Mouse (Mus musculus) heart, embryonic 15.5 days (tissue): ENCODE results near the gene Myh11. TPM values are rescaled to one million over a fixed set of nuclear protein-coding genes. Genes with fewer than 3 reads are reported as not detected.

Experiments
- ATAC-seq: fragments of 200-750 bp; cut with Nextera tagmentation; replicated peaks from 2 replicates; pipeline ENCODE4 v1.8.0; 2017; ENCODE audit warnings: low read depth, moderate TSS enrichment; ENCODE audit not compliant: insufficient number of reproducible peaks, insufficient read depth, low FRiP score
- H3K27ac ChIP-seq: fragments of 300-500 bp; sonication (generic); 2 replicates; pipeline ENCODE4 v1.5.1; 2015; ENCODE audit warnings: mild to moderate bottlenecking, inconsistent platforms
- H3K27me3 ChIP-seq: fragments of 300-500 bp; sonication (generic); 2 replicates; pipeline ENCODE4 v1.6.1; 2015; ENCODE audit warnings: inconsistent platforms
- H3K36me3 ChIP-seq: fragments of 300-500 bp; sonication (generic); 2 replicates; pipeline ENCODE4 v1.6.1; 2015; ENCODE audit warnings: mild to moderate bottlenecking, inconsistent platforms
- H3K4me1 ChIP-seq: fragments of 300-500 bp; sonication (generic); replicated peaks from 2 replicates; pipeline ENCODE4 v1.6.1; 2015; ENCODE audit warnings: inconsistent platforms
- H3K4me2 ChIP-seq: fragments of 300-500 bp; sonication (generic); 2 replicates; pipeline ENCODE4 v1.6.1; 2015; ENCODE audit warnings: inconsistent platforms, mild to moderate bottlenecking, moderate library complexity
- H3K4me3 ChIP-seq: fragments of 300-500 bp; sonication (generic); 2 replicates; pipeline ENCODE4 v1.5.1; 2015; ENCODE audit warnings: mild to moderate bottlenecking, inconsistent platforms
- H3K9ac ChIP-seq: fragments of 300-500 bp; sonication (generic); 2 replicates; pipeline ENCODE4 v1.6.1; 2015; ENCODE audit warnings: mild to moderate bottlenecking, inconsistent platforms
- H3K9me3 ChIP-seq: fragments of 300-500 bp; sonication (generic); replicated peaks from 2 replicates; pipeline ENCODE4 v1.6.1; 2016; ENCODE audit warnings: inconsistent platforms
- WGBS: fragments of 180-500 bp; shearing (Covaris S2); methylation state at CpG from one replicate; pipeline ENCODE4 v1.1.7; 2015; ENCODE audit warnings: mixed read lengths; 5-methylcytosine and 5-hydroxymethylcytosine counted together
- polyA plus RNA-seq: library from polyadenylated mRNA; unstranded; fragments of >200 nt; fragmentation: Nextera tagmentation; extraction: Ambion mirVana; gene quantifications from 2 replicates; pipeline ENCODE4 v1.2.1, GENCODE M21; 2015

The Myh11 gene
- polyA plus RNA-seq, 1 experiment from 2014 or later, result 4.8 TPM

DNA sequence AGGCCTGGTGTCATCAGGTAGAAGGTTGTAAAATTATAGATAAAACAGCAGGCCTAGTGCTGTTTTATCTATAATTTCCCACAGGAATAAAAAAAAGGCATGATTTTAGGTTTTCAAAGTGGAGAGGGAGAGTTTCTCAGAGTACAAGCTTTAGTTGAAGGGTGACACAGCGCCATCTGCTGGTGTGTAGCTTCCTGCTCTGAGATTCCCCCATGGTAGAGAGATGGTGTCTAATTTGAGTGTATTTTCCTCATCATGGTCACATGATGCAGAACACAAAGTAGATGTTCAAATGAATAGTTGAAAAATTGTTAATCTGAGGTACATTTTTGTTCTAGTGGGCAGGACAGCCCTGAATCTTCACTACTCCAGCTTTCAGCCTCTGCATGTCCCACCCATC is 95.7 kb downstream of the Myh11 start:
- ATAC-seq, result no peak
- peaks cover 28% of the 10 kb centered on the region for H3K36me3 ChIP-seq
- WGBS, result 24% methylated on average over 1 of the region's 1 CpGs
- no peak overlapping the region for H3K4me3 ChIP-seq
- H3K4me1 ChIP-seq, result no peaks in the 10 kb centered on the region
- H3K27ac ChIP-seq, result no peak overlapping the region
- H3K4me2 ChIP-seq, result no peak overlapping the region
- no peaks in the 10 kb centered on the region for H3K27me3 ChIP-seq
- H3K9ac ChIP-seq, result no peak overlapping the region
- no peaks in the 10 kb centered on the region for H3K9me3 ChIP-seq

DNA sequence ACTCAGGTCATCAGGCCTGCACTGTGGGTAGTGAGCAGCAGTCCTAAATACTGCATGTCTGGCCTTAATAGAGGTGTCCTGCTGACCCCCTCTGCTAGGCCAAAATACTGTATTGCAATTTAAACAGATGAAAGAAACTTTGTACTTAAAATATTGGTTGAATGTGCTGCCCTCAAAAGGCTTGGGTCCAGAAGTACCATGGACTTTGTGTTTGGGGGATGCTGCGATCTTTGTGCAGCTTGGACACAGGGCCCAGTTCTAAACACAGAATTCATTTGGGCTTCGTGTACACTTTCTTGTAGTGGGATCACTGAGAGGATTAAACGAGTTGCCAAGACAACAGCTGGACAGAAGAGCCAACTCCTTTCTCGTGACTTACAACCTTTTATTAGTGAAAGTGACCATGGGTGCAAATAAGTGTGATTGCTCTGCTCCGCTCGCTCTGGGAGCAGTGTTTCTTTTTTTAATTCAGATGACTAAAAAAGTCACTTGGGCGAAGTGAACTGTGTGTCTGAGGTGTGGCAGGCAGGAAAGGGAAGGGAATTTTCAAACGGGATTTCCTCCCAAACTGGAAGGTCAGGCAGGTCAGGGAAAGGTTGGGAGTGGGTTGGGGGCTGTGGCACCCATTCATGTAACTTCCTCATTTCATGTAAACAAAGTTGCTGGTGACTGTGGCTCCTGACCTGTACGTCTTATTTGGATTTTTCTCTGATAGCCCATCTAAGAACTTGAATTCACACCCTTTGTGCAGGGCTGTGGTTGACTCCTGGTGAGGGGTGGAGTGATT is 96.8 kb downstream of the Myh11 start:
- Histone ChIP-seq H3K9me3 (no peaks in the 10 kb centered on the region), H3K36me3 (peaks cover 39% of the 10 kb centered on the region), H3K4me1 (no peaks in the 10 kb centered on the region), H3K4me2 (no peak overlapping the region), H3K4me3 (no peak overlapping the region), H3K9ac (no peak overlapping the region), H3K27me3 (no peaks in the 10 kb centered on the region), H3K27ac (no peak overlapping the region)
- no peak for ATAC-seq
- 72% methylated on average over 9 of the region's 9 CpGs for whole genome bisulfite sequencing

DNA sequence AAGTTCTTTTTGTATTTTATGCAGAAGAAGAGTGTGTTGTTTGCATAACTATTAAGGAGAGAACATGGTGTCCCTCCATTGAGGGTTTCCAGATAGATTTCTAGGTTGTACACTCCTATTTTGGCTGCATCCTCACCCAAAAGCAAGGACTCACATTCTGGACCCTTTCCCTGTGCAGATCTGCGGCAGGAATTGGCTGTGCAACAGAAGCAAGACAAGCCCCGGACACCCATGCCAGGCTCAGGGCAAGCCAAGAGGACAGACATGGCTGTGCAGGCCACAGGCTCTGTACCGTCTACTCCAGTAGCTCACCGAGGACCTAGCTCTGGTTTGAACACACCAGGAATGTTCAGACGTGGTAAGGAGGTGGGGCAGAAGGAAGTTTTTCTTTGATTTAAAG is 105.7 kb downstream of the Myh11 start:
- Histone ChIP-seq H3K4me1 (no peaks in the 10 kb centered on the region), H3K27ac (no peak overlapping the region), H3K4me2 (no peak overlapping the region), H3K4me3 (no peak overlapping the region), H3K27me3 (no peaks in the 10 kb centered on the region), H3K36me3 (peaks cover 91% of the 10 kb centered on the region), H3K9ac (no peak overlapping the region), H3K9me3 (no peaks in the 10 kb centered on the region)
- WGBS, result 94% methylated on average over 5 of the region's 5 CpGs
- ATAC-seq, result no peak

DNA sequence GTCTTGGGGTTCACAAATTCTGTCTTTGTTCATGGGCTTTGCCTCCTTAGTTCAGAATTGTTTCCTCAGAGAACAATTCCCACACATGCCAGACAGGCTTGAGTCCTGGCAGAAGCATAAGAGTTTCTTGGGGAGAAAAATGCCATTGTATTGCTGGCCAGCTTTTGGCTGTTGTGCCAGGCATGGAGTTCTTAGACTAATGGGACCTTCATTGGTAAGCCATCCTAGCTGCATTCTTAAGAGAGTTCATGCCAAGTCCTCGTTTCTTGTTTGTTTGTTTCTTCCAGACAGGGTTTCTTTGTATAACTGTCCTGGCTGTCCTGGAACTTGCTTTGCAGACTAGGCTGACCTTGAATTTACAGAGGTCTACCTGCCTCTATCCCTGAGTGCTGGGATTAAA is 107.3 kb downstream of the Myh11 start:
- Histone ChIP-seq H3K4me3 (no peak overlapping the region), H3K36me3 (peaks cover 84% of the 10 kb centered on the region), H3K4me2 (no peak overlapping the region), H3K4me1 (no peaks in the 10 kb centered on the region), H3K9me3 (no peaks in the 10 kb centered on the region), H3K27ac (no peak overlapping the region), H3K9ac (no peak overlapping the region), H3K27me3 (no peaks in the 10 kb centered on the region)
- ATAC-seq, result no peak
- WGBS, result 86% methylated on average over 1 of the region's 1 CpGs

DNA sequence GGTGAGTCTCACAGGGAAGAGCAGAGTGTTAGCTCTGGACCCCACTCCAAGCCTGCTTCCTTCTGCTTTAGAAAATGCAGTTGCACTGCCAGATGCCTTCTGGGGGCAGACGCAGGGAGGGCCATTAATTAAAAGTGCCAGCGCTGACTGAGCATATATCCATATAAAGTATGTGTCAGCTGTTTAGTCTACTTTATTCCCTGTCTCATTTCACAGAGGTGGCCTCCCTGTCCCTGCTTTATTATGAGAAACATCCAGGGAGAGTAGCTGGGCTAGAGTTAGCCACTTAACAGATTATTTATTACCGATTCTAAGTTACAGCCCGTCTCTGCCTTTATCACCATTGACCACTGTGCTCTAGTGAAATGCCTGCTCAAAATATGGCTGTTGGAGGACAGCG is 108.8 kb downstream of the Myh11 start:
- Histone ChIP-seq H3K27me3 (no peaks in the 10 kb centered on the region), H3K4me2 (no peak overlapping the region), H3K4me3 (no peak overlapping the region), H3K9me3 (no peaks in the 10 kb centered on the region), H3K36me3 (peaks cover 84% of the 10 kb centered on the region), H3K4me1 (no peaks in the 10 kb centered on the region), H3K27ac (no peak overlapping the region), H3K9ac (no peak overlapping the region)
- WGBS, result 88% methylated on average over 5 of the region's 5 CpGs
- no peak for ATAC-seq

DNA sequence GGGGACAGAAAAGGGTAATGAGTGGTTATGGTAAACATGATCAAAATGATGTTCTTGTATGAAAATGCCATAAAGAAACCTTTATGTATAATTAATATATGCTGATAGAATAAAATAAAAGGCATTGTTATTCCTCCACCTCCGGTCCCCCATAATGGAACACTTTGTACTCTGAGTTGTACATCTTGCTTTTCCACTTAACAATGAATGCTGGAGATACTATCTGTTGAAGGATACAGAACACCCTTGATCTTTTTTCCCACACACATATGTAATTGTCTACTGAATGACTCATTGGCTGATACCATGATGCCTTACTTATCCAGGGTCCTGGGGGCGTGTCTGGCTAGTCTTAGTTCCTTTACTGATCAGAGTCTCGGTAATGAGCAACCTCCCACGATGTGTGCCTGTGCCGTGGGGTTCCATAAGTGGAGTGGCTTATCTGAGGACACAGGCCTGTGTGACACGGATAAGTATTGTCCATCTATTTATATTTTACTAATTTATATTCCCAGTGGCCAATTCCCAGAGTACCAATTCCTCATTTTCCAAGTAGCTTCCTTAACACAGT is 110.9 kb downstream of the Myh11 start:
- ATAC-seq, result no peak
- H3K9ac ChIP-seq, result no peak overlapping the region

DNA sequence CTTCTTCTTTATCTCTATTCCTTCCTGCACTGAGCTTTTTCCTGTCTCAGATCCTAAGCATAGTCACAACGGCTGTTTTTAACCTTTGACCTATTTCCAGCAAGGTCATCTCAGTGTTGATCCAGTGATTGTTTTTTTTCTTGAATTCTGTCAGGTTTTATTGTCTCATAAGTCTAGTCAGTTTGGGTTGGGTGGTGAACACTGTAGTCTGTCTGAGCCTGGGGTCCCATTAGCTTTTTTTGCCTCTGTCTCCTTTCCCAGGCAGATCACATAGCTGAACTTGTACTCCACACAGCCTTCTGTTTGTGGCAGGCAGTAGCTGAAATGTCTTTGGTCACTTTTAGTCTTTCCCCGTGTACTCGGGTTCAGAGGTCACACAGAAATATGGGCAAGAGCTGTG is 113.1 kb downstream of the Myh11 start:
- 0 out of 2 replicates have a peak overlapping the region, but pooled peaks have one; percentile 23 for H3K27ac ChIP-seq
- no peaks in the 10 kb centered on the region for H3K9me3 ChIP-seq
- 42% methylated on average over 3 of the region's 3 CpGs for WGBS
- H3K27me3 ChIP-seq, result no peaks in the 10 kb centered on the region
- no peak for ATAC-seq
- no peak overlapping the region for H3K4me3 ChIP-seq
- no peaks in the 10 kb centered on the region for H3K4me1 ChIP-seq
- H3K4me2 ChIP-seq, result no peak overlapping the region
- peaks cover 83% of the 10 kb centered on the region for H3K36me3 ChIP-seq
- H3K9ac ChIP-seq, result no peak overlapping the region

More for the DNA sequence above, 110.9 kb downstream of the Myh11 start:
- Histone ChIP-seq H3K36me3 (peaks cover 83% of the 10 kb centered on the region), H3K4me2 (no peak overlapping the region), H3K4me3 (no peak overlapping the region), H3K27ac (no peak overlapping the region), H3K27me3 (no peaks in the 10 kb centered on the region), H3K9me3 (no peaks in the 10 kb centered on the region), H3K4me1 (no peaks in the 10 kb centered on the region)
- WGBS, result 44% methylated on average over 6 of the region's 6 CpGs

DNA sequence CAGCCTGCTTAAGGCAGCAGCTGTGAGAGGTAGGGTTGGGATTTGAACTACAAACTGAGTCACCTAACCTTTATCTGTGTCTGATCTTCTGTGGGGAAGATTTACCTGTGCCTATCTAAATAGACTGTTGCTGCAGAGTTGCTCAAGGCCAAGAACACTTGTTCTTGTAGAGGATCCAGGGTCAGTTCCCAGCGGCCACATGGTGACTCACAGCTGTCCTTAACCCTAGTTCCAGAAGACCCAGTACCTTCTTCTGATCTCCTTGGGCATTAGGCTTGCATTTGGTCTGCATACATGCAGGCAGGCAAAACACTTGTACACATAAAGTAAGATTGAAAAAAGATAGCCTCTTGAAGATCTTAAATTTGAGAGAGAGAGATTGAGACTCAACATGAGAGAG is 121.5 kb downstream of the Myh11 start:
- peaks cover 57% of the 10 kb centered on the region for H3K36me3 ChIP-seq
- no peak overlapping the region for H3K27ac ChIP-seq
- H3K4me3 ChIP-seq, result no peak overlapping the region
- peaks cover 8% of the 10 kb centered on the region for H3K4me1 ChIP-seq
- H3K27me3 ChIP-seq, result no peaks in the 10 kb centered on the region
- H3K4me2 ChIP-seq, result no peak overlapping the region
- H3K9me3 ChIP-seq, result no peaks in the 10 kb centered on the region
- 84% methylated on average over 1 of the region's 1 CpGs for WGBS
- no peak overlapping the region for H3K9ac ChIP-seq
- no peak for ATAC-seq

DNA sequence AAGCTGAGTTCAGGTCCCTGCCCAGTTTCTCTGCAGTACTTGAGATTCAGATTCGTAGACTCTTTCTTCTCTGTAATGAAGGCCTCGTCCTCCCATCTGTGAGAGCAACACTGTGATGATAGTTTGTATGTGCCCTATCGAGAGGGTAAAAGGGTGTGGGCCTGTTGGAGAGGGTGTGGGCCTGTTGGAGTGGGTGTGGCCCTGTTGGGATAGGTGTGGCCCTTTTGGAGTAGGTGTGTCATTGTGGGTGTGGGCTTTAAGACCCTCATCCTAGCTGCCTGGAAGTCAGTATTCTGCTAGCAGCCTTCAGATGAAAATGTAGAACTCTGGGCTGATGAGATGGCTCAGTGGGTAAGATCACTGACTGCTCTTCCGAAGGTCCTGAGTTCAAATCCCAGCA is 124.7 kb downstream of the Myh11 start:
- Histone ChIP-seq H3K4me3 (no peak overlapping the region), H3K4me1 (peaks cover 24% of the 10 kb centered on the region), H3K27ac (no peak overlapping the region), H3K9ac (no peak overlapping the region), H3K36me3 (peaks cover 29% of the 10 kb centered on the region), H3K9me3 (no peaks in the 10 kb centered on the region), H3K4me2 (no peak overlapping the region), H3K27me3 (no peaks in the 10 kb centered on the region)
- 78% methylated on average over 4 of the region's 4 CpGs for WGBS
- ATAC-seq, result no peak

DNA sequence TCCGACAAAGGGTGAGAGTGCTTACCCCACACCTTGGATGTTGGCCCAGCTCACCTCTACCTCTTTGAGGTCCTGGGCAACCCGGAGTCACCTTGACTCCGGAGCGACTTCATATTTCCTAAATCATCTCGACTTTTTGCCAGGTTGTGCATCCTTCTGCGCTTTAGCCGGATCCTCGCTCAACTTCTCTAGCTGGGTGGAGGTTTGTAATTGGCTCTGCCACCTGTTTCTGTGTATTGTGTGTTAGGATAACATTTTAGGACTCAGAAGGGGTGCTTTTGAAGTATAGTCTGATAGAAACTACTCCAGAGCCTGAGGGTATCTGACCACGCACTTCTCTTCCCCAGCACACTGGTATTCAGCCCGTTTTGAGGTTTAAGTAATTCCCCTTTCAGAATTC is 127.4 kb downstream of the Myh11 start:
- H3K9ac ChIP-seq, result peak overlapping the region; percentile 86
- ATAC-seq, result no peak
- no peaks in the 10 kb centered on the region for H3K9me3 ChIP-seq
- no peaks in the 10 kb centered on the region for H3K27me3 ChIP-seq
- peaks cover 4% of the 10 kb centered on the region; the same call in 1 of the 2 replicates for H3K36me3 ChIP-seq
- H3K4me2 ChIP-seq, result peak overlapping the region; percentile 75
- H3K27ac ChIP-seq, result peak overlapping the region; percentile 89
- under 1% methylated on average over 10 of the region's 10 CpGs for WGBS
- H3K4me3 ChIP-seq, result peak overlapping the region; percentile 85
- H3K4me1 ChIP-seq, result peaks cover 26% of the 10 kb centered on the region

DNA sequence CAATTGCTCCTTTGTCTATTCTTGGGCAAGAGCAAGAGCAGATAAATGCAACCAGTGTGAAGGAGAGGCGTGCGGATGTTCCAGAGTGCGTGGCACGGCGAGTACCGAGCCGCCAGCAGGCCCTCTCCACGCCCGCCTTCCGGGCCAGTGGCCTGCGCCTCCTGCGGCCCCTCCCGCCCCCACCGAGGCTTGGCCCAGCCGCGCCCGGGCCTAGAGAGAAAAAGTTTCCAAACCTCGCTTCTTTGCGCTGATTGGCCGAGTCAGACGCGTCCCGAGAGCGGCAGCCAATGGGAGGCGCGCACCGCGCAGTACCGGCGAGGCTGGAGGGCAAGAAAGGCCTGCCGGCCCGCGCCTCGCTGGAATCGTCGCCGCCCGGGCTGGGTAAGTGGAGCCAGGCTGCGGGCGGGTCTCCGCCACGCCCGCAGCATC is 128.2 kb downstream of the Myh11 start, which contains the start of the genes Nde1 and Marf1:
Gene Nde1 (plus strand): TSS at position 288 of the 429 bp plus-strand sequence.
Gene Marf1 (minus strand): TSS at position 364 of the 429 bp plus-strand sequence.
- Histone ChIP-seq H3K36me3 (no peaks in the 10 kb centered on the region), H3K27ac (peak within 1 kb of the TSS; percentile 89), H3K9ac (peak within 1 kb of the TSS; percentile 86), H3K27me3 (no peaks in the 10 kb centered on the region), H3K4me2 (peak within 1 kb of the TSS; percentile 75), H3K9me3 (no peaks in the 10 kb centered on the region), H3K4me3 (peak within 1 kb of the TSS; percentile 85), H3K4me1 (peaks cover 32% of the 10 kb centered on the region)
- WGBS, result under 1% methylated on average over 43 of the region's 43 CpGs
- peak; percentile 86 for ATAC-seq
